Mouse (Mus musculus) bone marrow macrophage, adult 2 months (primary cell): ENCODE data around the gene Hoxd10.

ENCODE experiments used
- CTCF ChIP-seq: IDR thresholded peaks from 2 replicates; pipeline ENCODE4 v1.5.1; 2012; ENCODE audit warnings: low read depth, mild to moderate bottlenecking, low read length, moderate library complexity
- POLR2A ChIP-seq: IDR thresholded peaks from 2 replicates; pipeline ENCODE4 v1.6.1; 2012; ENCODE audit warnings: mild to moderate bottlenecking, low read depth, low read length, borderline replicate concordance

DNA sequence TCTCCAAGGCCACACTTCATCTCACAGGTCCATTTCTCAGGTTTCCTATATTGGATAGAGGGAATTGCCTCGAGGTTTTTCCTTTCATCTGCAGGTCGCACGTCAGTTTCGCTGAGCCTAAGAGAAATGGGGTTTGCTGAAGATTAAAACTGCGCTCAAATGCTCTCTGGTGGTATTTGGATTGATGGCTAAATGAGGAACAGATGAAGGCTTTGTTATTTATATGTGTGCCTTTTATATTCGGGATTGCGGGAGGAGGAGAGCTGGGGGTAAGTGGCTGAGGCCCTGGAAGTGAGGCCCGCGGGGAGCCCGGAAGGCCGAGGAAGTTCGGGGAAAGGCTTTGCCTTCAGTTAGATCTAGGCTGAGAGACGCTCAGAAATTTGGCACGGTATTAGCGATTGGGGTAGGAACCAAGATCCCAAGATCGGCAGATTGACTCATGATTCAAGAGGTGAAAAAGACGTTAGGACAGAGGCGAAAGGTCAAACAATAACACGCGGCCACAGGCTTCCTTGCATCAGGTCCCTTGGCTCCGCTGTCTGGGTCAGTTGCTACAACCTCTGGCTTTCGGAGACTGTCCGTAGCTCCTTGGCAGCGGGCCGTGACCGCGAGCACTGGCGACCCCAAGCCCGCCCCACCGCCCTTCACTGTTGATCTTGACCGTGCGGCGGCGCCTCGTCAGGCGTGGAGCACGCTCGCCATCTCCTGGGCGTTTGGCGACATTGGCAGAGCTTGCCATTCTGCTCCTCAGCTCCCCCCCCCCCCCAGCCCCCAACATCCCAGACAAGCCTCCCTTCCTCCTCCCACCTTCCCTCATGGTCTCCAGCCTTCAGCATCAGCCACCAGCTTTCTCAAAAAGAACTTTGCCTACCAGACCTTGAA is 19.0 kb upstream of the Hoxd10 start:
- TF ChIP-seq CTCF = peak; percentile 31; the same call in 1 of the 2 replicates
- no peak for TF ChIP-seq POLR2A
